Mouse (Mus musculus) embryonic fibroblast, embryonic 13.5 days (primary cell): ENCODE measurements around the gene Tcf19.

Source experiments
- CTCF ChIP-seq: IDR thresholded peaks from 2 replicates; pipeline ENCODE4 v1.5.1; 2011; ENCODE audit warnings: mild to moderate bottlenecking, control low read depth, low read length, moderate library complexity, borderline replicate concordance; ENCODE audit not compliant: insufficient read depth
- POLR2A ChIP-seq: IDR thresholded peaks from 2 replicates; pipeline ENCODE4 v1.6.1; 2011; ENCODE audit warnings: low read depth, mild to moderate bottlenecking, control low read depth, low read length, moderate library complexity

DNA sequence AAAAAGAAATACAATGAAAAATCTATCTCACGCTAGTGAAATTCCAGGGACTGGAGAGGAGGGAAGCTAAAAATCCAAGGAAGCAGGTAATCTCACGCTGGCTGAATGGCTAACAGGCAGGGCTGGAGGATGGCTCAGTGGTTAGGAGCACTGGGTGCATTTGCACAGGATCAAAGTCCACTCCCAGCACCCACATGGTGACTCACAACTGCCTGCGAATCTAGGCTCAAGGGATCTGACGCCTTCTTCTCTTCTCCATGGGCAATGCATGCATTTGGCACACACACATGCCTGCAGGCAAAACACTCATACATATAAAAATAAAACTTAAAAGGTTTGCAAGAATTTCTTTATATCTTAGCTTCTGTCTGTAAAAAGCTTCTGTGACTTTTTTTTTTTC lies 20.8 kb upstream of the Tcf19 start:
- TF ChIP-seq CTCF: no peak
- no peak for TF ChIP-seq POLR2A
